Mouse (Mus musculus): ENCODE data around the gene Xlr4b. TPM values are rescaled to one million over a fixed set of nuclear protein-coding genes. Genes with fewer than 3 reads are reported as not detected.
A peak's percentile ranks its signal among the peaks of the same experiment; 100 is the strongest.
"Not testable (repeated sequence)": the region's sequence is repeated elsewhere in the genome, so short reads cannot be mapped to it uniquely, and the experiment has no call there.

Gene Xlr4b
- 1.6 and 2.3 TPM in 2 replicates for polyA plus RNA-seq (2015; fragmentation: Nextera tagmentation; extraction: Ambion mirVana)

DNA sequence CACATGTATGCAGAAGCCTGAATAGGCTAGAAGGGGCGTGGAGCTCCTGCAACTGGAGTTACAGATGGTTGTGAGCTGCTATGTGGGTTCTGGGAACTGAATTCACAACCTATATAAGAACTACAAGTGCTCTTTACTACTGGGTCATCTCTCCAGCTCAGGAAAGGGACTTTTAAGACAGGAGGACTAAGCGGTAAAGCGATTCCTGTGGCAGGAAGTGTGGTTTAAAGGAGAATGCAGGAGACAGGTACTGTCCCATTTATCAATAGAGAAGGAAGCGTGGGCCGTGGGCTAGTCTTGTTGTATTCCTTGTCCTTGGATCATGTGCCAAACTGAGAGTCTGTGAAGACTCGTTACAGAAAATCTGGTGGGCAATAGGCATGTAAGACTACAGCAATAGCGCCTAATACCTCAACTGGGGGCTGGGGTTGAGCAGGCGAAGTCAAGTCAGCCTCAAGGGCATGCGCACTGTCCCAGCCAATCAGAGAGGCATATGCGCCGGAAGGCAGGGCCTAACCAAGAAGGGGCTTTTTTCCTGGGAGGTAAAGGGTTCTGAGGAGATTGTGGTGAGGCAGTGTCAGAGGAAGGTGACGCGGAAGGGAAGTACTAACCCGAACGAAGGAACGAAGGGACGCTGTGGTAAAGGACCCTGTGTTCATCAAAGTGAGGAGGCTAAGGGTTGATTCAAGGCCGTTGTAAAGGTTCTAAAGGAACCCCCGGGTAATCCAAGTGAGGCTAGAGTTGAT is at the start of gene Xlr4b:
Gene Xlr4b, plus strand, starts transcription at position 515 of the 746 bp plus-strand sequence.
- not testable (repeated sequence) for H3K4me1 ChIP-seq (replicated peaks); H3K4me3 ChIP-seq (replicated peaks); DNase-seq; H3K4me2 ChIP-seq; H3K27me3 ChIP-seq; H3K36me3 ChIP-seq; H3K27ac ChIP-seq; ATAC-seq (ENCODE audit: low read depth); H3K9ac ChIP-seq; H3K9me3 ChIP-seq (replicated peaks)
- 55% methylated on average over 18 of the region's 19 CpGs for WGBS (ENCODE audit: insufficient replicate concordance)

DNA sequence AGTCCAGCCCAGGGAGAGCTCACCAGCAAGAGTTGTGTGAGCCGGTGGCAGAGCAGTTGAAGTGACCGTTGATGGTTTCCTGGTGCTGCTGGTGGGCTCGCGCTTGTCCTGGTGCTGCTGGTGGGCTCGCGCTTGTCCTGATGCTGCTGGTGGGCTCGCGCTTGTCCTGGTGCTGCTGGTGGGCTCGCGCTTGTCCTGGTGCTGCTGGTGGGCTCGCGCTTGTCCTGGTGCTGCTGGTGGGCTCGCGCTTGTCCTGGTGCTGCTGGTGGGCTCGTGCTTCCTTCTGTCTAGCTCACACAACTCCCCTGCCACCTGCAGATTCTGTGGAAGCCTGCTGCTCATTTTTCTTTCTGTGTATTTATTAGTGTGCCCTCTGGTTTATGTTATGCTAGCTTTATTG is 37.2 kb upstream of the Xlr4b start, which contains the start of gene Spin2d:
Gene Spin2d, minus strand, starts transcription at position 101 of the 400 bp plus-strand sequence.
- not testable (repeated sequence) for ATAC-seq (ENCODE audit: low read depth); H3K9me3 ChIP-seq (replicated peaks); H3K36me3 ChIP-seq; H3K4me1 ChIP-seq (replicated peaks); H3K27ac ChIP-seq; H3K4me2 ChIP-seq; H3K4me3 ChIP-seq (replicated peaks); H3K27me3 ChIP-seq; DNase-seq; H3K9ac ChIP-seq
- 60% methylated on average over 9 of the region's 15 CpGs for WGBS (ENCODE audit: insufficient replicate concordance)

DNA sequence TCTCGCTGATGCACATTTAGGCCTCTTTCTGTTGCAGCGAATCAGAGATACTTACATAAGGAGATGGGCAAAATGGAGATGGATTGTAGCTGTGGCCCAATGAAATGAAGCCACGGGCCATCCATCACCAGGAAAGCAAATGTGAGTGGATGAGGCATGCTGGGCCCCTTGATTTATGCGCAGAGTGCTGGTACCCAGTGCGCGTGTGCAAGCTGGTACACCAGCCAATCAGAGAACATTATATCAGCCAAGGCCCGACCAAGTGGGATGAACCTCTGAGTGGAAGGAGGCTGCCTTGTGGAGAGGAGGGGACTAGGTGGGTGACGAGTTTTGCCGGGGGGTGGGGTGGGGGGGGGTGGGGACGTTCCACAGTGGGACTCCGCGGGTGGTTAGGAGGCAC is 22.2 kb upstream of the Xlr4b start, which contains the start of gene Xlr3b:
Gene Xlr3b, plus strand, starts transcription at position 274 of the 400 bp plus-strand sequence.
- not testable (repeated sequence) for H3K4me1 ChIP-seq (replicated peaks); H3K9me3 ChIP-seq (replicated peaks); H3K36me3 ChIP-seq; ATAC-seq (ENCODE audit: low read depth); H3K4me3 ChIP-seq (replicated peaks); H3K27me3 ChIP-seq; H3K9ac ChIP-seq; H3K4me2 ChIP-seq; H3K27ac ChIP-seq
- peak; percentile 10 for DNase-seq
- 63% methylated on average over 9 of the region's 12 CpGs for WGBS (ENCODE audit: insufficient replicate concordance)

DNA sequence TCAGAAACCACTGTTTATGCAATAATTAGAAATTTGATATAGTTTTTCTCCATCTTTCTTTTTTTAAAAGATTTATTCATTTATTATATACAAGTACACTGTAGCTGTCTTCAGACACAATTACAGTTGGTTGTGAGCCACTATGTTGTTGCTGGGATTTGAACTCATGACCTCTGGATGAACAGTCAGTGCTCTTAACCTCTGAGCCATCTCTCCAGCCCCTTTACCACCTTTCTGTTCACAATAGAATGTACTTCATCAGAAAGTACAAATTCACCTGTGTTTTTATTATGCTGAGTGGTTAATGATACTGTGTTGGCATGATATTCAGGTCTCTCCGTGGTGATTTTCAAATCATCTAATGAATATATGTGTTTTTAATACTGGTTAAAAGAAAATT is 11.2 kb downstream of the Xlr4b start:
- Histone ChIP-seq H3K27ac (no peak overlapping the region), H3K9ac (no peak overlapping the region), H3K4me3 (replicated peaks) (no peak overlapping the region), H3K36me3 (no peaks in the 10 kb centered on the region), H3K4me1 (replicated peaks) (peaks cover 7% of the 10 kb centered on the region), H3K9me3 (replicated peaks) (no peaks in the 10 kb centered on the region), H3K27me3 (no peaks in the 10 kb centered on the region), H3K4me2 (no peak overlapping the region)
- 37% methylated on average over 1 of the region's 1 CpGs for WGBS (ENCODE audit: insufficient replicate concordance)
- no peak for DNase-seq
- ATAC-seq (ENCODE audit: low read depth), result no peak

DNA sequence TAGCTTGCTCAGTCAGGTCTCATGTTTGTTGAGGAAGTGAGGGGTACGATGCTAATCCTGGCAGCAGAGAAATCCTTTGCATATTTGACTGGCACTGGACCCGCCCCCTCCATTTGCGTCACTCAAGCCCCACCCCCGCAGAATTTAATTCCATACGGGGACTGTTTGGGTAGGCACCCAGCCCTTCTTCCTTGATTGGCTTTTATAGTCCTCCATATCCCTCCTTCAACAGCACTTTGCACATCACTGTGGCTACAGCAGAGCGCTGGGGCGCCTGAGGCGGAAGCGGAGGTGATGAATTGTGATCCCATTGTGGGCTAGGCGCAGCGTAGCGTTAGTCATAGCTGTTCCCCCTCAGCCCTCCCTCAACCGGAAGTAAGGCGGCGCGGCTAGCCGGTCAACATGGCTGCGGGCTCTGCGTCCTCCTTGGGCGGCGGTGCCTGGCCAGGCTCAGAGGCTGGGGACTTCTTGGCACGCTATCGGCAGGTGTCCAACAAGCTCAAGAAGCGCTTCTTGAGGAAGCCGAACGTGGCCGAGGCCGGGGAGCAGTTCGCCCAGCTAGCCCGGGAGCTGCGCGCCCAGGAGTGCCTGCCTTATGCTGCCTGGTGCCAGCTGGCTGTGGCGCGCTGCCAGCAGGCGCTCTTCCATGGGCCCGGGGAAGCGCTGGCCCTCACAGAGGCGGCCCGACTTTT is 13.9 kb downstream of the Xlr4b start, which contains the start of gene F8a:
Gene F8a, plus strand, starts transcription at position 378 of the 692 bp plus-strand sequence.
- Histone ChIP-seq H3K4me3 (replicated peaks) (peak within 1 kb of the TSS; percentile 69), H3K4me2 (peak within 1 kb of the TSS; percentile 80), H3K27me3 (no peaks in the 10 kb centered on the region), H3K9ac (peak within 1 kb of the TSS; percentile 72), H3K36me3 (no peaks in the 10 kb centered on the region), H3K9me3 (replicated peaks) (no peaks in the 10 kb centered on the region), H3K4me1 (replicated peaks) (peaks cover 7% of the 10 kb centered on the region), H3K27ac (peak within 1 kb of the TSS; percentile 73; the same call in 1 of the 2 replicates)
- ATAC-seq (ENCODE audit: low read depth) (peak; percentile 90), DNase-seq (peak; percentile 55)
- WGBS (ENCODE audit: insufficient replicate concordance), result 13% methylated on average over 38 of the region's 39 CpGs

DNA sequence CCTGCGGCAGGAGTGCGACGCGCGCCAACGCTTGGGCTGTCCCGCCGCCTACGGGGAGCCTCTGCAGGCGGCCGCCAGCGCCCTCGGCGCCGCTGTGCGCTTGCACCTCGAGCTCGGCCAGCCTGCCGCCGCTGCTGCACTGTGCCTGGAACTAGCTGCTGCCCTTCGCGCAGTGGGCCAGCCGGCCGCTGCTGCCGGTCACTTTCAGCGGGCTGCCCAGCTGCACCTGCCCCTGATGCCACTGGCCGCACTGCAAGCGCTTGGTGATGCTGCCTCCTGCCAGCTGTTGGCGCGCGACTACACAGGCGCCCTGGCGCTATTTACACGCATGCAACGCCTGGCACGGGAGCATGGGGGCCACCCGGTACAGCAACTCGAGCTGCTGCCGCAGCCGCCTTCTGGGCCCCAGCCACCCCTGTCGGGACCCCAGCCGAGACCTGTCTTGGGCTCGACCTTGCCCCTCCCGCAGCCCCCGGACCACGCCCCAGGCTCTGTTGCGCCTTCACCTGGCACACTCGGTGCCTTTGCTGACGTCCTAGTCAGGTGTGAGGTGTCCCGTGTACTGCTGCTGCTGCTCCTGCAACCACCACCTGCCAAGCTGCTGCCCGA is 14.6 kb downstream of the Xlr4b start:
- Histone ChIP-seq H3K4me3 (replicated peaks) (peak overlapping the region; percentile 69), H3K4me2 (peak overlapping the region; percentile 80), H3K4me1 (replicated peaks) (peaks cover 7% of the 10 kb centered on the region), H3K27me3 (no peaks in the 10 kb centered on the region), H3K36me3 (no peaks in the 10 kb centered on the region), H3K9me3 (replicated peaks) (no peaks in the 10 kb centered on the region), H3K27ac (peak overlapping the region; percentile 73; the same call in 1 of the 2 replicates), H3K9ac (peak overlapping the region; percentile 72)
- ATAC-seq (ENCODE audit: low read depth), result peak; percentile 49
- WGBS (ENCODE audit: insufficient replicate concordance), result 13% methylated on average over 47 of the region's 51 CpGs
- peak; percentile 11 for DNase-seq

DNA sequence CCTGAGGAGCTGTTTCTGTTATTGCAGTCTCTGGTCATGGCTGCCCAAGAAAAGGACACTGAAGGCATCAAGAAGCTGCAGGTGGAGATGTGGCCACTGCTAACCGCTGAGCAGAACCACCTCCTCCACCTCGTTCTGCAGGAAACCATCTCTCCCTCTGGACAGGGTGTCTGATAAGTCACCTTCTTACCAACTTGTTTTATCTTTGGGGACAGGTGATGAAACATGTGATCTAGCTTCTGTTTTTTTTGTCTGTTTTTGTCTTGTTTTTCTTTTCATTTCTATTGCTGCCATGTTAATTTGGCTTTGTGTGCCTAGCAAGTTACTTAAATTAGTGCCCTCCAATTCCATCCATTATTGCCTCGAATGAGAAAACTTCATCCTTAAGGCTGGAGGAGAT is 15.2 kb downstream of the Xlr4b start:
- peak overlapping the region; percentile 69 for H3K4me3 ChIP-seq (replicated peaks)
- H3K27me3 ChIP-seq, result no peaks in the 10 kb centered on the region
- peak overlapping the region; percentile 72; the same call in 1 of the 2 replicates for H3K9ac ChIP-seq
- no peak overlapping the region for H3K27ac ChIP-seq
- WGBS (ENCODE audit: insufficient replicate concordance), result 27% methylated on average over 3 of the region's 3 CpGs
- H3K9me3 ChIP-seq (replicated peaks), result no peaks in the 10 kb centered on the region
- DNase-seq (no peak), ATAC-seq (ENCODE audit: low read depth) (no peak)
- H3K36me3 ChIP-seq, result no peaks in the 10 kb centered on the region
- H3K4me2 ChIP-seq, result peak overlapping the region; percentile 80
- peaks cover 7% of the 10 kb centered on the region for H3K4me1 ChIP-seq (replicated peaks)

DNA sequence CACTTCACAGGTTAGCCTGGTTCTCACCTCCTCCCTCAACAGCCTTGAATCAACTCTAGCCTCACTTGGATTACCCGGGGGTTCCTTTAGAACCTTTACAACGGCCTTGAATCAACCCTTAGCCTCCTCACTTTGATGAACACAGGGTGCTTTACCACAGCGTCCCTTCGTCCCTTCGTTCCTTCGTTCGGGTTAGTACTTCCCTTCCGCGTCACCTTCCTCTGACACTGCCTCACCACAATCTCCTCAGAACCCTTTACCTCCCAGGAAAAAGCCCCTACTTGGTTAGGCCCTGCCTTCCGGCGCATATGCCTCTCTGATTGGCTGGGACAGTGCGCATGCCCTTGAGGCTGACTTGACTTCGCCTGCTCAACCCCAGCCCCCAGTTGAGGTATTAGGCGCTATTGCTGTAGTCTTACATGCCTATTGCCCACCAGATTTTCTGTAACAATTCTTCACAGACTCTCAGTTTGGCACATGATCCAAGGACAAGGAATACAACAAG is 28.7 kb downstream of the Xlr4b start, which contains the start of gene Xlr4c:
Gene Xlr4c, minus strand, starts transcription at position 310 of the 505 bp plus-strand sequence.
- not testable (repeated sequence) for H3K36me3 ChIP-seq; H3K9ac ChIP-seq; H3K4me1 ChIP-seq (replicated peaks); DNase-seq; H3K4me3 ChIP-seq (replicated peaks); H3K27ac ChIP-seq; ATAC-seq (ENCODE audit: low read depth); H3K27me3 ChIP-seq; H3K9me3 ChIP-seq (replicated peaks); H3K4me2 ChIP-seq
- WGBS (ENCODE audit: insufficient replicate concordance), result 62% methylated on average over 14 of the region's 14 CpGs

DNA sequence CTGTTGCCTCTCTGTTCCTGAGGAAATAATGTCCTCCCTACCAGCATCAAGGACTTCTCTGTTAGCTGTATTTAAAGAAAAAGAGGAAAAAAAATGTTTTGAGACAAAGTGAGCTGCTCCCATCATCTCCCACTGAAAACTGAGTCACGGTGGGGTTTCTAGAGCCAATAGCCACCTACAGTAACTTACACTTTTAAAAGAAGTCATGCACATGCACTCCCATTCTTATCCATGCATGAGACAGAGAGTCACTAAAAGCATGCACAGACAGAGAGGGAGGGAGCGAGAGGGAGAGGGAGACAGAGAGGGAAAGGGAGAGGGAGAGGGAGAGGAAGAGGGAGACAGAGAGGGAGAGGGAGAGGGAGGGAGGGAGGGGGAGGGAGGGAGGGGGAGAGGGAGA is 48.3 kb downstream of the Xlr4b start:
- H3K27ac ChIP-seq; H3K4me1 ChIP-seq (replicated peaks); H3K9me3 ChIP-seq (replicated peaks); H3K4me2 ChIP-seq; DNase-seq; H3K27me3 ChIP-seq; H3K36me3 ChIP-seq; ATAC-seq (ENCODE audit: low read depth); H3K4me3 ChIP-seq (replicated peaks); H3K9ac ChIP-seq: not testable (repeated sequence)
- WGBS (ENCODE audit: insufficient replicate concordance), result 63% methylated on average over 1 of the region's 2 CpGs

DNA sequence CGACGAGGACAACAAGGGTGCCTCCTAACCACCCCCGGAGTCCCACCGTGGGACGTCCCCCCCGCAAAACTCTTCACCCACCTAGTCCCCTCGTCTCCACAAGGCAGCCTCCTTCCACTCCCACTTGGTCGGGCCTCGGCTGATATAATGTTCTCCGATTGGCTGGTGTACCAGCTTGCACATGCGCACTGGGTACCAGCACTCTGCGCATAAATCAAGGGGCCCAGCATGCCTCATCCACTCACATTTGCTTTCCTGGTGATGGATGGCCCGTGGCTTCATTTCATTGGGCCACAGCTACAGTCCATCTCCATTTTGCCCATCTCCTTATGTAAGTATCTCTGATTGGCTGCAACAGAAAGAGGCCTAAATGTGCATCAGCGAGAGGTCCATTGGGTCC is 51.1 kb downstream of the Xlr4b start, which contains the start of gene Xlr3c:
Gene Xlr3c, minus strand, starts transcription at position 121 of the 400 bp plus-strand sequence.
- 74% methylated on average over 14 of the region's 14 CpGs for WGBS (ENCODE audit: insufficient replicate concordance)
- H3K9me3 ChIP-seq (replicated peaks); H3K4me1 ChIP-seq (replicated peaks); H3K36me3 ChIP-seq; ATAC-seq (ENCODE audit: low read depth); H3K4me3 ChIP-seq (replicated peaks); H3K9ac ChIP-seq; H3K4me2 ChIP-seq; H3K27ac ChIP-seq; DNase-seq; H3K27me3 ChIP-seq: not testable (repeated sequence)
